Mouse (Mus musculus) myocyte (in vitro differentiated cells): ENCODE measurements around the gene Mapk13.

Experiments
- E2F4 ChIP-seq: IDR thresholded peaks from one replicate; pipeline ENCODE4 v1.6.1; 2011; ENCODE audit warnings: mild to moderate bottlenecking, control low read depth, moderate library complexity; ENCODE audit not compliant: insufficient read depth
- MAX ChIP-seq: IDR thresholded peaks from one replicate; pipeline ENCODE4 v1.6.1; 2011; ENCODE audit warnings: low read depth, mild to moderate bottlenecking, control low read depth
- MYOG ChIP-seq, 3 experiments: IDR thresholded peaks; one replicate each; pipeline ENCODE4 v1.6.1; 2011; ENCODE audit warnings: control low read depth in 2 of 3, low read depth in 2 of 3, mild to moderate bottlenecking in 2 of 3; ENCODE audit not compliant: insufficient read length in 2 of 3, control insufficient read depth in 1 of 3, insufficient read depth in 1 of 3
- POLR2A ChIP-seq: IDR thresholded peaks from one replicate; pipeline ENCODE4 v1.6.1; 2011; ENCODE audit warnings: low read depth, mild to moderate bottlenecking, control low read depth, moderate library complexity; ENCODE audit not compliant: insufficient read length
- TCF12 ChIP-seq: IDR thresholded peaks from one replicate; pipeline ENCODE4 v1.6.1; 2011; ENCODE audit warnings: mild to moderate bottlenecking, control low read depth; ENCODE audit not compliant: poor library complexity, insufficient read depth, severe bottlenecking
- TCF3 ChIP-seq: IDR thresholded peaks from one replicate; pipeline ENCODE4 v1.6.1; 2011; ENCODE audit warnings: low read depth, control low read depth; ENCODE audit not compliant: insufficient read length
- USF1 ChIP-seq: IDR thresholded peaks from one replicate; pipeline ENCODE4 v1.6.1; 2011; ENCODE audit warnings: low read depth, mild to moderate bottlenecking, control low read depth, moderate library complexity

- TF ChIP-seq POLR2A (no peak), E2F4 (no peak), USF1 (no peak), MAX (no peak), TCF3 (no peak), TCF12 (no peak), MYOG (IDR thresholded peaks at IDR 0.05; ENCODE audit: control insufficient read depth in 1 of 3, insufficient read depth in 1 of 3, insufficient read length in 2 of 3, low read depth in 2 of 3) (no peak)
Observed at GRCm38 (mm10) chr17:28725783-28726182, 43.3 kb upstream of the Mapk13 start, which contains the start of gene AC170998.1.
